Mouse (Mus musculus): ENCODE data around the gene Hsh2d. TPM values are rescaled to one million over a fixed set of nuclear protein-coding genes. Genes with fewer than 3 reads are reported as not detected.

Hsh2d gene
- 0.53 and 0.71 TPM in 2 replicates for polyA plus RNA-seq (2012; rRNA removed)

DNA sequence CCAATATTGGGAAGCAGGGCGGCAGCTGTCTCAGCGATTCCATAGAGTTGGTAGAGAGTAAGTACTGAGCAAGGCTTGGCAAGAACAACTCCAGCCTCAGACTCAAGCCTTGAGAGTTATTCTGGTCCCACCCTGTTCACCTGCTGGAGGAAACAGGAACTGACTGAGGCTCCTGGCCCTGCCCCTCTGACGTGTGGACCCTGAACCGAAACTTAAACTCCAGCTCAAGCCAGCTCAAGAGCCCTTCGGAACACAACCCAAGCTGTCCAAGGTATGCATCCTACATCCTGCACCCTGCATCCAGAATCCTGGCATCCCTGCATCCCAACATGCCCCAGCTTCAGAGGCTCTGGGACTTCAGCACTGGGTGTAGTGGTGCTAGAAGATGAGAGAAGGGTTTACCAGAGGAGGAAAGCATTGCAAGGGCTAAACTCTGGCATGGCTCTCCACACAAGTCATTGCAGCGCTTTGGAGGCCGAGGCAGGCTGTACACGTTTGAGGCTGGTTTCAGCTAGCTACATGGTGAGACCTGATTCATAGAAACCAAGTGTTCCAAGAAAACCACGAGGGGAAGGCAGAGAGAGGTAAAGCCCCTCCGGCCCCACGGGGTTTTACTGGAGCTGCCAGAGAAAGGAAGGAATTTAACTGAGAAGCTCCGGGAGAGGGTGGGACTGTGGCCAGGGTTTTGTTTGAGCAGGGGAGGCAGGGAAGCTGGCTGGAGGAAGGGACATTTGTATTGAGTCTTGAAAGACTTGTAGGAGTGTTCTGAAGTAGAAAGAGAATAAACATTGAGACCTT is at the start of gene Hsh2d:
Hsh2d (plus strand) TSS at position 222 of the 798 bp plus-strand sequence.

DNA sequence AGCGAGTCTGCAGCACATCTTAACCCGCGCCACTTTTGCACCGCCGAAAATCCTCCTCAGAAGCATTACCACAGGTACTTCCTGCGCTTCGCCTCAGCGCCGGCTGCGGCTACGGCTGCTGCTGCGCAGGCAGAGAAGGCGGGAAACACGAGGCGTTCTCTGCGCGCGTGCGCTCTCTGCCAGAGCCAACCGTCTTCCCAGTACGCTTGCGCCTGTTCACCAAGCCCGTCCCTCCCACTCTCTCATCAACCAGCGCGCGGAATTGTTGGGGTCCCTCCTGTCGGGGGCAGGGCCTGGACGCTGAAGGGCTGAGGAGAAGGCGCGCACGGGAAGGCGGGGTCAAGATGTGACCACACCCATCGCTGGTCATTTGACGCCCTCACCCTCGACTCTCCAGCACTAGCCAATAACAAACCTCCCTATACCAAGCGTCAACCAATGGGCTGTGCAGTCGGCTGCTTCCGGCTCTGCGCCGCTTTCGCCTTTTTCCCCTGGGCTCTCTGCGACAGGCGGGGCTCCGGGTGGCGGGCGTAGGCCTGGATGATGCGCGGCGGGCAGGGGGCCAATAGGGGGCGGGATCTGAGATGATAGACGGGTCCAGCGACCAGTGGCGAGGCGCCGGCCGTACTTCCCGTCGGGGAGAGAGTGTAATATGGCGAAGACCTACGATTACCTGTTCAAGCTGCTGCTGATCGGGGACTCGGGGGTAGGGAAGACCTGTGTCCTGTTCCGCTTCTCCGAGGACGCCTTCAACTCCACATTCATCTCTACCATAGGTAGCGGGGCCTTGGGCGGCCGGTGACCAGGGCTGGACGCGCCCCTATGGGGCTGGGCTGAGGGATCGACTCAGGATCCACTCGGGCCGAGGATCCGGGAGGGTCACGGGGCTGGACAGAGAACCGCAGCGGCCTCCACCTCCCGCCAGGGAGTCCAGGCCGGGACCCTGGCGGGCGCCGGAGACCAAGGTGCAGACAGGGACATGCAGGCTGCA is 28.4 kb upstream of the Hsh2d start, which contains the start of gene Rab8a:
Rab8a (plus strand) TSS at position 494 of the 991 bp plus-strand sequence.

DNA sequence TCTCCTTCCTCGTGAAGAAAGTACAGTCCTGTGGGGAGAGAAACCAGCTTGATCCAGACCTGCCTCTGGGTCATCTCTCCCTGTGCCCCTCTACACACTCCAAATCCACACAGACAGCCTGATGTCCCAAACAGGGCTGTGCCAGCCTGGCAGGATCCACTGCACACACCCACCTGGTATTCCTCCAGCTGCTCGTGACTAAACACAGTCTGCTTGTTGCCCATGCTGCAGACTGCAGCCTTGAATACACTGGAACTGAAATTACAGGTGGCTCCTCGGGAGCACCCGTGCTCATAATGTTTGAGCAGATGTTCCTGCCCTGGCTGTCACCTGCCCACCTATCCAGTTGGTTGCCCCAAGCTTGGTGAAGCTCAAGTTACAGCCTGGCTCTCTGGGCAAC is 23.3 kb downstream of the Hsh2d start, which contains the start of gene Cib3:
Cib3 (minus strand) TSS at position 87 of the 400 bp plus-strand sequence.

DNA sequence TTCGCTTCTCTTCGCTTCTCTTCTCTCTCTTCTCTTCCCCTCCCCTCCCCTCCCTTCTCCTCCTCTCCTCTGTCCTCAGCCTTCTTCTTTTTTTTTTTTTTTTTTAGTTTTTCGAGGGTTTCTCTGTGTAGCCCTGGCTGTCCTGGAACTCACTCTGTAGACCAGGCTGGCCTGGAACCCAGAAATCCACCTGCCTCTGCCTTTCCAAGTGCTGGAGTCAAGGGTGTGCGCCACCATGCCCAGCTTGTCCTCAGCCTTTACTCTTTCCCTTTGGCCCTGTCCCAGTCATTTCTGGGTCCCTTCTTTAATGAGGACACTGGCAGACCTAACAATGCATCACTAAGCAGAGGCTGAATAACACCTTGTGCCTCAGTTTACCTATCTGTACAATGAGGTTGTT is 24.1 kb downstream of the Hsh2d start, which contains the start of gene Gm11034:
Gm11034 (minus strand) TSS at position 101 of the 400 bp plus-strand sequence.

DNA sequence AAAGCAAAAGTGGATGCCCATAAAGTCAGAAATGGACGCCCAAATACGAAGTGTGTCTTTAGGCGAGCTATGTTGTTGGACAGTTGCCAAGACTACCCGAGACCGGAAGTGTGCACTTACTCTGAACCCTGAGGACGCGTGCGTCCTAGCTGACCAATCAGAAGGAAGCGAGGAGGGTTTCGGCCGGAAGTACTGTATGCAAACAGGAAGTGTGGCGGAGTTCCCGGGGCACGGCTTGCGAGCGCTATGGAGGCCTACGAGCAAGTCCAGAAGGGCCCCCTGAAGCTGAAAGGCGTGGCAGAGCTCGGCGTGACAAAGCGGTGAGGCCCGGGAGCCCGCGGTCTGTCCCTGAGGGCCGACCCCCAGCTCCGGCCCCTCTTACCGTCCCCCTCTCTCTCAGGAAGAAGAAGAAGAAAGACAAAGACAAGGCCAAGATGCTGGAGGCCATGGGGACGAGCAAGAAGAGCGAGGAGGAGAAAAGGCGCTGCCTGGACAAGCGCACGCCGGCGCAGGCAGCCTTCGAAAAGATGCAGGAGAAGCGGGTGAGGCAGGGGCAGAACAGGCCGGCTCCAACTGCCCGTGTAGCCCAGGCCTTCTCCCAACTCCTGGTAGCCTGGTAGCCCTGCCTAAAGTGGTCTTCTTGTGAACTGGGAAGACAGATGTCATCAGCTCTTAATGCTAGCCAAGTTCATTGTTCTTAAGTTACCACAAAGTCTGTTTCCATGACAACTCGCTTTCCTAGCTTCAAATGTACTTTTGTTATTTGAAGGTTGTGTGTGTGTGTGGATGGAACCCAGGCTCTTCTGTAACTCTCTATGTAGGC is 30.3 kb downstream of the Hsh2d start, which contains the start of gene Fam32a:
Fam32a (plus strand) TSS at position 190 of the 823 bp plus-strand sequence.

DNA sequence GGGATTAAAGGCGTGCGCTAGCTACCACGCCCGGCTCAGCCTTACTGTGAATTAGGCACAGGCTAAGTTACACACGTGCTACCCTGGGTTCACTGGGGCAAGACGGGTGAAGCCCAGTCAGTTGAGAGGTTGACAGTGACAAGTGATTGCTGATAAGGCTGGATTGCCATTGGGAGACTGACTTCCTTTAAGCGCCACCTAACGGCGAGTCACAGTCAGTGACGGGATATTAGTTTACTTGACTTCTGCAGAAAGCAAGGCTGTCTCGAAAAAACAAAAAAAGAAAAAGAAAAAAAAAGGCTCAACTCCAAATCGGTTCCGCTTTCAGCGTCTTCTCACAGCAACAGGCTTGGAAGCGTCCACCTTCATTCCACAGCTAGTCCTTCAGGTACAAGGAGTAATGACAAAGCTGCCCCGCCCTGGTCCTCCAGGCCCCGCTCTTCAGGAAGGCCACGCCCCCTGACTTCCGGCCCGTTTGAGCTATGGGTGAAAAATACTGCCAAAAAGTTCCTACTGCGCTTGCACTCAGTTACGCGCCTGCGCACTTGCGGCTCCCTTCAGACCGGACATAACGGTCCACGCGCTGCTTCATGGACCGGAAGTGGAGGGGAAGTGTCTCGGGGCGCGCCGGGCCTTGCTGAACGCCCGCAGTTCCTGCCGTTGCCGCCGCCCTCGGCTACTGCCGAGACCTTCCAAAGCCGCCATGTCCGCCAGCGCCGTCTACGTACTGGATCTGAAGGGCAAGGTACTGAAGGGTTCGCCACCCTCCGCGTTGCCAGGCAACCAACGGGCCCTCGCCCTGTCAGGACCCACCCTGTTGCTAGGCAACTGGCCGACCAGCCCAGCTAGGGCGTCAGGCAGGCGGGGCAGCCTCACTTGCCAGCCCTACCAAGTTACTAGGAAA is 50.3 kb downstream of the Hsh2d start, which contains the start of gene Ap1m1:
Ap1m1 (plus strand) TSS at position 520 of the 904 bp plus-strand sequence.

Other genes starting within 250 kb of the Hsh2d start
- 3.5 and 4.3 TPM in 2 replicates for gene Zfp961, start 238.6 kb upstream of the Hsh2d start, polyA plus RNA-seq (2012; rRNA removed)
- 4.7 and 8.0 TPM in 2 replicates for gene Cyp4f18, start 180.0 kb upstream of the Hsh2d start, polyA plus RNA-seq (2012; rRNA removed)
- not detected in 2 replicates for gene Olfr372, start 148.4 kb upstream of the Hsh2d start, polyA plus RNA-seq (2012; rRNA removed)
- gene Olfr373, start 106.5 kb upstream of the Hsh2d start, polyA plus RNA-seq (2012; rRNA removed), result not detected in 2 replicates
- not detected in 2 replicates for gene Olfr374, start 82.6 kb upstream of the Hsh2d start, polyA plus RNA-seq (2012; rRNA removed)
- 112 and 149 TPM in 2 replicates for gene Tpm4, start 54.7 kb upstream of the Hsh2d start, polyA plus RNA-seq (2012; rRNA removed)
- 20.5 and 24.4 TPM in 2 replicates for gene Rab8a, start 28.4 kb upstream of the Hsh2d start, polyA plus RNA-seq (2012; rRNA removed)
- gene Cib3, start 23.2 kb downstream of the Hsh2d start, polyA plus RNA-seq (2012; rRNA removed), result 0.41 TPM in 1 of 2 replicates, not detected in the other
- gene Gm11034, start 24.0 kb downstream of the Hsh2d start, polyA plus RNA-seq (2012; rRNA removed), result not detected in 2 replicates
- gene Fam32a, start 30.1 kb downstream of the Hsh2d start, polyA plus RNA-seq (2012; rRNA removed), result 33.0 and 50.7 TPM in 2 replicates
- 102 and 137 TPM in 2 replicates for gene Ap1m1, start 50.4 kb downstream of the Hsh2d start, polyA plus RNA-seq (2012; rRNA removed)
- 1.5 and 1.7 TPM in 2 replicates for gene Gm10282, start 115.6 kb downstream of the Hsh2d start, polyA plus RNA-seq (2012; rRNA removed)
- gene Klf2, start 129.4 kb downstream of the Hsh2d start, polyA plus RNA-seq (2012; rRNA removed), result 63.9 and 91.3 TPM in 2 replicates
- gene Eps15l1, start 231.8 kb downstream of the Hsh2d start, polyA plus RNA-seq (2012; rRNA removed), result 51.1 and 52.0 TPM in 2 replicates